Mouse (Mus musculus): ENCODE measurements around the gene Hsd17b1. TPM values are rescaled to one million over a fixed set of nuclear protein-coding genes. Genes with fewer than 3 reads are reported as not detected.
"Not testable (repeated sequence)": the region's sequence is repeated elsewhere in the genome, so short reads cannot be mapped to it uniquely, and the experiment has no call there.

Hsd17b1 gene
- polyA plus RNA-seq, 2 experiments from 2014 or later = not detected

DNA sequence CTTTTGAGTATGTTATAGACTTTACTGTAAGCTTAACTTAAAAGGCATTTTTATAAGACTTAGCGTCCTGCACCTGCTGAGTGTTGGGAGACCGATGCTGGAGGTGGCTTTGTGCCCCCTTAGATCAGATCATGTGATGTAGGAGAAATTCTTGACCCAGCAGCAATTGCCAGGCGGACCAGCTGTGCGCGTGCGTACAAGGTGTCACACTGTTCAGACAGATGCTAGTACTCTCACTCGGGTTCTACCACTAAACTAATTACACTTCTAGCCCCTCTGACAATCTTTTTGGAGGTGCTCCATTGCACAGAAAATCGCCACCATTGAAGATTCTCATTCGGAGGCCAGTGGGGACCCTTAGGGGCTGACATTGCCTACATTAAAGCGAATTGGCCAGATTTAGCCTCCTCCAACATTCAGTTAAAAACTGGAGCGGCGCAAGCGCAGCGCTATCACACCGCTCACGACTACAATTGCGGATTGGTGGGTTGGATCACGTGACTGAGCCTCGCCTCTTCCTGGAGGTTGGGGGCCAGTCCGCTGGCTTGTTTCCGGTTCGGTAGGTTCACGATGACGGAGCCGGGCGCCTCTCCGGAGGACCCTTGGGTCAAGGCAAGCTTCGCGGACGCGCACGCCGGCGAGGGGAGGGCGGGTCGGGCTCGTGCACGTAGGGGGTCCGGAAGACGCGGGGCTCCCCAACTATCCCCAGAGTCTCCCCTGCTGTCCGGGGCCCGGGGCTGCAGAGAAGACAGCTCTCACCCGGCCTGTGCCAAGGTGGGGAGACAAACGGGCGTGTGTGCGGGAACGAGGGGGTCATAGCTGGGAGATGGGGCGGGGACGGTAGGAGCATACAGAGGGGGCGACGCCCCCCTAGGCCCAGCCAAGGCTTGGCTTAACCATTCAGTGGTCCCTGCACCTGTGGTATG, 8.8 kb downstream of the Hsd17b1 start, which contains the start of gene Mlx:
Gene Mlx, plus strand, starts transcription at position 522 of the 926 bp plus-strand sequence.
- ATAC-seq = peak; percentile 81

DNA sequence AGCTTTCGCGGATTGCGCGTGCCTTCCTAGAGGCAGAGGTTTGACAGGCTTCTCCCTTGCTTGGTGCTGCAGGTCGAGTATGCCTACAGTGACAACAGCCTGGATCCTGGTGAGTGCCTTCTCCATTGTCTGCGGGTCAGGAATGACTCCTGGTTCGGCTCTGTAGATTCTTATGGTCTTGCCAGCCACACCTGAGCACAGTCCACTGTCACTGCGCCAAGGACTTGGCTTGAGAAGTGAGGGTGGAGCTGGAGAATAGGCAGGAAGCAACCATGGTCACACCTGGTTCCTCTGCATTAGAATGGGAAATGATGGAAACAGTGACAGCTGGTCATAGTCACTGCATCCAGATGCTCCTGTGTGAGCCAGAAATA, 9.5 kb downstream of the Hsd17b1 start:
- ATAC-seq = no peak

DNA sequence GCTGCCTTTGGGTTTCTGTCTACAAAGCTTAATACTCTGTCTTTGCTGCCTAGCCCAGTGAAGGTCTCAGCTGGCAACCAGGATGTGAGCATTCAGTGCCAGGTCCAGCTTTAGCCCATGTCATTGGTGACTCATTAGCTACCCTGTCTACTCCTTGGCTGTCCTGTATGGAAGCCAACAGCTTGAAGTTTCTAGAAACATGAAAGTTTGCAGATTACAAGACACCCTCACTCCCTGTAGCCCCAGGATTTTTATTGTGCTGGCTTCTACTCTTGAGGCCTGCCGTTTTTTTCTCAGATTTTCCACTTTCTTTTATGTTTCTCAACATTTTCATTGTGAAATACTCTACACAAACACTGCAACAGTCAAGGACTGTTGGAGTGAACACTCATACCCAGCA, 11.7 kb downstream of the Hsd17b1 start:
- no peak for ATAC-seq

DNA sequence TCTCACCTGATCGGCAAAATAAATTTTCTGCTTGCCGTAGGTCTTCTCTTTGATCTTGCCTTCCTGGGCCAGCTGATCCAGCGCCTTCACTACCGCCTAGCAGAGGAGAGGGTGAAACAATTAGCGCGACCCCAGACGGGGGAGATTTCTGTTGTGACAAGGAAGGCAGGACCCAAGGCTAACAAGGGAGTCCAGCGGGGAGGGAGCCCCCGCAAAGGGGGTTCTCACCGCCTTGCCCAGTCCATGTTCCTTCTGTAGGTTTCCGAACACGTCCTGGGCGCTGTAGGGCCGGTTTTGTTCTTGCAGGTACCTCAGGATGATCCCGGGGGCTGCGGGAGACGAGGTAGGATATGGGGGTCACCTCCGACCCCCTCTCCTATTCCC, 16.7 kb downstream of the Hsd17b1 start:
- ATAC-seq = no peak

DNA sequence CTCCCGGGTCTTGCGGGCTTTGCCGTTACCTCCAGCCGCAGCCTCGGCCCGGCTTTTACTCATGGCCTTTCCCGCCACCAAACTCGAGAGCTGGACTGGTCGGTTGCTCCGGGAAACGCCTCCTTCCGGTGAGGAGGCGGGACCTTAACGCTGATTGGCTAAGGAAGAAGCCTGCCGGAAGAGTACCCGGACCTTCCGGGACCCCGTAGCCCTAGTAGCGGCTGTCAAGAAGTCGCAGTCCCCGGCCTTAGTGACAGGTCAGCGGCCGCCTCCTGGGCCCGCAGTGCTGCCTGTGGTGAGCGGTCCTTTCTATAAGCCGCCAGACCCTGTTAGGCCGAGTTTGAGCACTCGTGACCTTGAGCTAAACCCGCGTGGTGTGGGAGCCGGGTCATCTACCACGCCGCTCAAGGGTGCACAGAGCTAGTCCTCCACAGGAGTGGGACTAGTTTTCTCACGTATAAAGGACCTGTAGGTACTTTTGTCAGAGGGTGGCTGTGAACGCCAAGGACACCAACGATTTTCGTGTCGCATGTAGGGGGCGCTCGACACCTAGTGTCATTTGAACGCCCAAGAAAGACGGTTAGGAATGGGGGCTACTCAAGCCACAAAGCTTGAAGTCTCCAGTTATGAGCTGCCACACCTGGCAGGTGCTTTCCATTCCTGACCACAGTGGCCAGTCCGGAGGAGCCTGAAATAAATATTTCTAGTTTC, 17.3 kb downstream of the Hsd17b1 start, which contains the start of gene Psmc3ip:
Gene Psmc3ip, minus strand, starts transcription at position 123 of the 711 bp plus-strand sequence.
- peak; percentile 86 for ATAC-seq

DNA sequence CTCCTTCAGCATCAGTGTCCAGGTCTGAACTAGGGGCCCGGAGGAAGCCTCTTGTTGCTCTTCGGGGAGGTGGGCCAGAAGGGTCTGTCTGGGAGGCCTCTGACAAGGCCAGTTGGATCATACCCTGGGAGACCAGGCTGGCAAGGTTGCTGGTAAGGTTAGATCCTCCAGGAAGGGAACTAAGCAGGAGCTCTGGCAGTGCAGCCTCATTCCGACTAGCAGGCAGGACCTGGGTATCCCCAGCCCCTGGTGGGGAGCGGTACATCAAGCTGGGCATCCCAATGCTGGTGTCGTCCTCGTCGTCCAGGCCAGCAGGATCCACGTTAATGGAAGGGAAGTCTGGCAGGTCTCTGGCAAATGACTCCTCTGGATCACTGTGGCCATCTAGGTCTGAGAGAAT, 20.0 kb downstream of the Hsd17b1 start:
- no peak for ATAC-seq

DNA sequence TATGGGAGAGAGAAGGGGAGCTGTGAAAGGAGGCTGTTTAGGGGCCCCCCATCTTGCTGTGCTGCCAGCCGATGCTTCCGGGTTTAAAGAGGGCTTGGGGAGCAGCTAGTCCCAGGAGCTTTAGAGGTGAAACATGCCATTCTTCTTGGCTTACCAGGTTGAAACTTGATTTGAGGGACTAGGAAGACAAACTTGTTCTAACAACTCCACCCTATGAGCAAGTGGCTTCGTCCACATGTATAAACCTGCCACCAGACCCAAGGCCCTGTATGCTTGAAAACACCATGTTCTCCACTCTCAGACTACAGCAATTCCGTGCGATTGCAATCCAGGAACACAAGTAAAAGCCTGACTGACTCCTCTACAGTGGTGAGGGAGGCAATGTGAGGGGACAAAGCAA, 24.8 kb downstream of the Hsd17b1 start:
- no peak for ATAC-seq

GRCm38 (mm10) chr11:101109351-101109750, 31.1 kb downstream of the Hsd17b1 start:
- ATAC-seq = no peak

GRCm38 (mm10) chr11:101110708-101111107, 32.5 kb downstream of the Hsd17b1 start:
- no peak for ATAC-seq

DNA sequence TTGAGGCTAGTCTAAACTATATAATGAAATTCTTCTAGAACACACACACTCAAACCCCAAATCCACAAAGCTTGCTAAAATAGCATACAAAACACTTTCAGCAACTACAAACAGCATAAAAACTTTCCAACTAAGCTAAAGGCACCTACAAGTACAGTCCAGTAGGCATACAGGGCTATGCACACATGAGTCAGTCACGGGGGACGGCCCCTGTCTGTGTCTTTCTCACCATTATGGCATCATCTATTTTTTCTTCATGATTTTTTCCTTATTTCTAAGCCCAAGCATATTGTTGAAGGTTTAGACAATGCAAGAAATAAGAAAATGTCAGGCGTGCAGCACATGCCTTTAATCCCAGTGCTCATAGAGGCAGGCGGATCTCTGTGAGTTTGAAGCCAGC, 33.0 kb downstream of the Hsd17b1 start:
- ATAC-seq = no peak

DNA sequence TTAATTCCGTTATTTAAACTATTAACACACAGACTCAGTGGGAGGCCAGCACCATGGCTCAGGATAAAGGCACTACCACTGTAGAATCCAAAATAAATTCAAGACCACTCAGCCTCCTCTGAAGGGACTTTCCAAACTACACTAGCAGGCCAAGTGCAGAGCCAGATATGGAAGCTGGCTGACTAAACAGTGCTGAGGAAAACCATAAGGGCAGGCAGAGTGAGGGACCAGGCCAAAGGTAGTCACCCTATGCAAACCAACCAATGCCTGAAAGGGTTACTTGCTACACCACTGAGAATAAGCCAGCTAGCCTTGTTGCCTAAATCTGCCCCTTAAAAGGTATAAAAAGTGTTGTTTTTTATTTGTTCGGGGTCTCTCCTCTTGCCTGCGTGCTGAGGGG, 34.0 kb downstream of the Hsd17b1 start:
- ATAC-seq = no peak

DNA sequence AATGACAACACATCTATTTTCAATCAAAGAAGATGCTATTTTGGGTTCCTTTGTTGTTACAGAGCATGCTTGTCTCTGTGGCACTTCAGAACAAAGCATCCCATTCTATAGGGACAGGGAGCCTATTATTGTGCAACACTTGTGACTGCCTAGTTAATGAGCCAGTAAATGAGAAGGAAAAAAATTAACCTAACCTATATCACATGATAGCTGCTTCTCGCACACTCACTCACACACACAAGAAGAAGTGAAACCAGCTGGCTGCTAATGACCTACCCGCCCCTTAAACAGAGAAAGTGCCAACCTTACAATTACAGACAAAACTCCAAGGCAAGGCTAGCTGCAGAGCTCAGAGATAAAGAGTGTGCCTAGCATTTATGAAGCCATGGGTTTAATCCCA, 37.4 kb downstream of the Hsd17b1 start:
- ATAC-seq = no peak

DNA sequence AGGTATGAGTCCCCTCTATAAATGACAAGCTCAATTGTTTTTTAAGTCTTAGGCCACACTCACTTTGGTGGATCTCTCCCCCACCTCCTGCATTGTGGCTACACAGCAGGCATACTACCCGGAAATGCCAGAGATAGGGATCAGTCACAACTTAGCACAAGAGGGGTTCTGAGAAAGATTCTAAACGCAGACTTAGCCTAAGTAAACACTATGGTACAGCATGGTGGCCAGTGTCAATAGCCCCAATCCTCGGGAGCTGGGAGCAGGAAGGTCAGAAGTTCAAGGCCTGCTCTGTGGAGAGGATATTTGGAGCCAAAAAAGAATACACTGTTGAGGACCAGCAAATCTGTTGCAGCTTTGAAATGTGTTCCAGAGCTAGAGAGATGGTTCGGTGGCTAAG, 39.9 kb downstream of the Hsd17b1 start:
- ATAC-seq = no peak

DNA sequence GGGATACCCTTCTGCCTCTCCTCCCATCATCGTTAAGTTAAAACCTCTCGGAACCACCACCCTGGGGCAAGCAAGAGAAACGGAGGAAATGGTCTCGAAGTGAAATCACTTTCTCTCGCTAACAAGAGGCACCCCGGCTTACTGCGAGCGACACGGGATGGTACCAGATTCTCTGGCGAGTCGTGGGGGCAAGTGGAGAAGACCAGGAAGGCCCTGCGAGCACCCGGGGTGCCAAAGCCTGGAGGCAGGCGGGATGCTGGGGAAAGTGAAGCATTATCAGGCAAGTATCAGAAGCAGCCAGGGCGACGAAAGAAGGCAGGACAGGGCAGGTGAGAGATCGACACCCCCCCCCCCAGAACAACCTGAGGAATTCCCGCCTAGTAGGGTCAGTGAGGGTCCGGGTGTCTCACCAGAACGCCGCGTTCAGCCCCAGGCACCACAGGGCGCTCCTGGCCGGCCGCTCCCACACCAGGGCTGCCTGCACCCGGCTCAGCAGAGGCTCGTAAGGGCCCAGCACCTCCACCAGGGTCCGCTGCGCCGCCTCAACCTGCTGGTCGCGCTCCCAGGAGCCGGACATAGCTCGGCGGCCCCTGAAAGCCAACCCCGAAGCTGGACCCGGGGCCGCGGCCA, 41.0 kb downstream of the Hsd17b1 start:
- ATAC-seq = peak; percentile 37

DNA sequence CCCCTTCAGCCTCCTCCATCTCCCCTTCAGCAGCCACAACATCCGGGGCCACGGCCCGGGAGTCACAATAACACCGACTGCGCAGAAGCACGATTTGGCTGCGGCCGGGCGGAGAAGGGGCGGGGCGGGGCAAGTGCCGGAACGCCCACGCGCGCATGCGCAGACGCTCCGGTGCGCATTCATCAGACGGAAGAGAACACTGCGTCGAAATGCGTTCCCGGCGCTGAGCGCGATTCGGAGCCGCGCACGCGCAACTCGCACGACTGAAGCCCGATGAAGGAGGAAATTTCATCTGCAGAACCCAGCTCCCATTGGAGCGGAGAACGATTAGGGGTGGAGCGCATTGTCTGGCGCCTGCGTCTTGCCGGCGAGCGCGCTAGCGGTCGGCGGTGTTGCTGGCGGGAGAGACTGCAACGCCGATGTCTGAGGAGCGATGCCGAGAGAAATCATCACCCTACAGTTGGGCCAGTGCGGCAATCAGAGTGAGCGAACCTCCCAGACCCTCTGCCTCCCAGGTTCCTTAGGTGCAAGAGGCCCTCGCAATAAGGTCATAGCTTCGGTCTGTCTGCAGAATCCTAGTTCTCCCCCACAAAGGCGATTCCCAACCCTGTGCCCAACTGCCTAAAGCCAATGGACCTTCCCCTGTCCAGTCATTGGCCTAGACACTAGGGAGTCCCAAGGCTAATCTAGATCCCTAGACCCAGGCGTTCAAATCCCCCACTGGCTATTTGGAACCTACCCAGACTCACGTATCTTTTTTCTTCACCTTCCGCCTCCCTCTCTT, 41.7 kb downstream of the Hsd17b1 start, which contains the start of the genes Retreg3 and Tubg1:
Gene Retreg3, minus strand, starts transcription at position 133 of the 784 bp plus-strand sequence.
Gene Tubg1, plus strand, starts transcription at position 178 of the 784 bp plus-strand sequence.
- peak; percentile 86 for ATAC-seq

GRCm38 (mm10) chr11:101120545-101121188, 42.5 kb downstream of the Hsd17b1 start:
- no peak for ATAC-seq

GRCm38 (mm10) chr11:101124494-101124893, 46.3 kb downstream of the Hsd17b1 start:
- not testable (repeated sequence) for ATAC-seq

DNA sequence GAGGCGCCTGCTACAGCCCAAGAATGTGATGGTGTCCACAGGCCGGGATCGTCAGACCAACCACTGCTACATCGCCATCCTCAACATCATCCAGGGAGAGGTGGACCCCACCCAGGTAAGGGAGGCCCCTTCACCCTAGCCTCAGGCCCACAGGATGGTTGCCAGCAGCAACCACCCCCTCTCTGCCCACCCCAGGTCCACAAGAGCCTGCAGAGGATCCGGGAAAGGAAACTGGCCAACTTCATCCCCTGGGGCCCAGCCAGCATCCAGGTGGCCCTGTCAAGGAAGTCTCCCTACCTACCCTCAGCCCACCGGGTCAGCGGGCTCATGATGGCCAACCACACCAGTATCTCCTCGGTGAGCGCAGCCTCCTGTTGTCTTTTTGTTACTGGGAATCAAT, 46.8 kb downstream of the Hsd17b1 start:
- not testable (repeated sequence) for ATAC-seq

DNA sequence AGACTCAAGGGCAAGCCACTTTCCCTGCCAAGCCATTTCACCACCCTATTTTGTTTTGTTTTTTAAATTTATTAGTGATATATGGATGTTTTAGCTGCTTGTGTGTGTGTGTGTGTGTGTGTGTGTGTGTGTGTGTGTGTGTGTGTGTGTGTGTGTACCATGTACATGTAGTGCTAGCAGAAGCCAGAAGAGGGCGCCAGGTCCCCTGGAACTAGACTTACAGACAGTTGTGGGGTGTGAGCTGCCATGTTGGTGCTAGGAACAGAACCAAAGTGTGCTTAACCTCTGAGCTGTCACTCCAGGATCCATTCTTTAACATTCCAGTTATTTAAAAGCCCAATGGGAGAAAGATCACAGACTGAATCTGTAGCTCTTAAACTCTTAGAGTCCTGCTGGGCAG, 48.9 kb downstream of the Hsd17b1 start:
- no peak for ATAC-seq

GRCm38 (mm10) chr11:101128996-101129577, 50.9 kb downstream of the Hsd17b1 start:
- ATAC-seq = no peak
